Mouse (Mus musculus) E14TG2a.4 (cell line): ENCODE measurements around the gene Clic1.

ENCODE experiments used
- H3K27me3 ChIP-seq: 2 replicates; pipeline ENCODE4 v1.6.1; 2014; ENCODE audit warnings: low read length, control low read depth; ENCODE audit not compliant: insufficient read depth
- H3K36me3 ChIP-seq: 2 replicates; pipeline ENCODE4 v1.6.1; 2014; ENCODE audit warnings: low read length, control low read depth; ENCODE audit not compliant: insufficient read depth
- H3K4me1 ChIP-seq: replicated peaks from 2 replicates; pipeline ENCODE4 v1.6.1; 2014; ENCODE audit warnings: low read depth, low read length, control low read depth
- H3K4me3 ChIP-seq: replicated peaks from 2 replicates; pipeline ENCODE4 v1.5.1; 2014; ENCODE audit warnings: mild to moderate bottlenecking, low read length
- H3K9me3 ChIP-seq: 2 replicates; pipeline ENCODE4 v1.6.1; 2014; ENCODE audit warnings: low read length, control low read depth
- CTCF ChIP-seq: conservative IDR thresholded peaks from 2 replicates; pipeline ENCODE4 v1.5.1; 2014; ENCODE audit warnings: low read length
- NANOG ChIP-seq: IDR thresholded peaks from 2 replicates; pipeline ENCODE4 v1.6.1; 2014; ENCODE audit warnings: borderline replicate concordance, low read length, mixed read lengths
- POU5F1 ChIP-seq: IDR thresholded peaks from 2 replicates; pipeline ENCODE4 v1.6.1; 2014; ENCODE audit warnings: low read length, borderline replicate concordance

The Clic1 gene

DNA sequence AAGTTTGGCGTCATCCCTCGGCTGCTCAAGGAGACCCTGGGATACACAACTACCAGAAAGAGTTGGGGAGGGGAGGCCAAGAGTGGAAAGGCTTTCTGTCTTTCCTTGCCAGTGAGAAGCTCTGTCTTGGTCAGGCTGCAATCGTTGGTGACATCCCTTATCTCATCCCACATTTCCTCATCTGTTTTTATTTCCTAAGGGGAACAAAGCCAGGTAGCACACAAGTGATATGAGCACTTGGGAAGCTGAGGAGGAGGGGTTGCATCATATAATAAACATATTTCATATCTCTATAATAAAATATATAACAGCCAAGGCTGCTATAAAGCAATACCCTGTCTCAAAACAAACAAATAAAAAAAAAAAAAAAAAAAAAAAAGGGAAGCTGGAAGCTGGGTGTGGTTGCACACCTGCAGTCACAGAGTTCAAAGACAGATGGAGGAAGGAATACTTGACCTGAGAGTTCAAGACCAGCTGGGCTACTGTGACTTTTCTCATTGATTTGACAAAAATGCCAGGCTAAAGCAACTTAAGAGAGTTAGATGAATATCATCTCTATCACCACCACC, 34.2 kb downstream of the Clic1 start:
- Histone ChIP-seq H3K27me3 (peaks cover 2% of the 10 kb centered on the region; the same call in 1 of the 2 replicates), H3K36me3 (no peaks in the 10 kb centered on the region), H3K9me3 (no peaks in the 10 kb centered on the region), H3K4me1 (peaks cover 26% of the 10 kb centered on the region), H3K4me3 (no peak overlapping the region)
- no peak for TF ChIP-seq POU5F1
- TF ChIP-seq NANOG: no peak
- TF ChIP-seq CTCF: no peak

- Histone ChIP-seq H3K36me3 (peaks cover 2% of the 10 kb centered on the region), H3K4me1 (peaks cover 22% of the 10 kb centered on the region), H3K27me3 (peaks cover 2% of the 10 kb centered on the region; the same call in 1 of the 2 replicates), H3K4me3 (no peak within 1 kb of the TSS), H3K9me3 (no peaks in the 10 kb centered on the region)
- no peak for TF ChIP-seq POU5F1
- no peak for TF ChIP-seq CTCF
- TF ChIP-seq NANOG: no peak
These were observed 35.6 kb downstream of the Clic1 start, which contains the start of gene Ly6g6f for GRCm38 (mm10) chr17:35085208-35085865. Gene Ly6g6f, minus strand, starts transcription at chr17:35085610.

DNA sequence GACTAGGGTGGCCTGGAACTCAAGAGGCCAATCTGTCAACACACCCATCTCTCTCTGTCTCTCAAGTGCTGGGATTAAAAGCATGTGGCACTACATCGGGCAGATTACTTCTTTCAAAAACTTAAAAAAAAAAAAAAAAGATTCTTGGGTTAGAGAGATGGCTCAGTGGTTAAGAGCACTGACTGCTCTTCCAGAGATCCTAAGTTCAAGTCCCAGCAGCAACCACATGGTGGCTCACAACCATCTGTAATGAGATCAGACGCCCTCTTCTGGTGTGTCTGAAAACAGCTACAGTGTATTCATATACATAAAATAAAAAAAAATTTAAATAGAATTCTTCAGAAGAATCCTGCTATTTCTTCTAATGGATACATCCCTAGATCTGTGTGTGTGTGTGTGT, 38.4 kb downstream of the Clic1 start:
- peaks cover 32% of the 10 kb centered on the region for H3K4me1 ChIP-seq
- H3K9me3 ChIP-seq: no peaks in the 10 kb centered on the region
- peaks cover 28% of the 10 kb centered on the region for H3K36me3 ChIP-seq
- H3K4me3 ChIP-seq: no peak overlapping the region
- TF ChIP-seq CTCF (peak; percentile 35), NANOG (no peak), POU5F1 (no peak)
- 0 out of 2 replicates have a peak, but pooled peaks cover 2% of the 10 kb centered on the region for H3K27me3 ChIP-seq

DNA sequence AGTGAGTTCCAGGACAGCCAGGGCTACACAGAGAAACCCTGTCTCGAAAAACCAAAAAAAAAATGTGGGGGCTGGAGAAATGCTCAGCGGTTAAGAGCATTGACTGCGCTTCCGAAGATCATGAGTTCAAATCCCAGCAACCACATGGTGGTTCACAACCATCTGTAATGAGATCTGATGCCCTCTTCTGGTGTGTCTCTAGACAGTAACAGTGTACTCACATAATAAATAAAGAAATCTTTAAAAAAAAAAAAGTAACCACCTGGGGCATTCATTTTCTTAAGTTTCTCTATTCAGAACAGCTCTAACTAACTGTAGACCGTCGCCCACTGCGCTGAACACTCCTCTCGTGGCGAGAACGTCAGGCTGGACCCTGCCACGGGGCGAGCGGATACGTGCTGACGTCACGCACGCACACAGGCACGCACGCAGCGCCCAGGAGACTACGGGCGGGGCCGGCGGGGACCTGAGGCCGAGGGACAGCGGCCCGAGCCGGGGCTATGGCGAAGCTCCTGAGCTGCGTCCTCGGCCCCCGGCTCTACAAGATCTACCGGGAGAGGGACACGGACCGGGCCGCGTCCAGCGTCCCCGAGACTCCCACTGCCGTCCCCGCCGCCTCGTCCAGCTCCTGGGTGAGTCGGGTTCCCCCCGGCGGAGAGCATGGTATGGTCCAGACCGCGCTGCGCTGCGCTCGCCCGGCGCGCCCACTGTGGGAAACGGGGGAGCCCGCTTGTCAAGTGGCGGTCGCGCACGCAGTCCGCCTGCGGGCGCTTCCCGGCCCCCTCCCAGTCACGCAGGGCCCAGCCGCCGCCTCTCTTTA, 39.3 kb downstream of the Clic1 start, which contains the start of gene Abhd16a:
Gene Abhd16a, plus strand, starts transcription at position 439 of the 820 bp plus-strand sequence.
- Histone ChIP-seq H3K4me3 (peak within 1 kb of the TSS; percentile 88), H3K9me3 (no peaks in the 10 kb centered on the region), H3K4me1 (peaks cover 36% of the 10 kb centered on the region), H3K27me3 (0 out of 2 replicates have a peak, but pooled peaks cover 2% of the 10 kb centered on the region), H3K36me3 (peaks cover 36% of the 10 kb centered on the region)
- no peak for TF ChIP-seq POU5F1
- TF ChIP-seq NANOG: no peak
- no peak for TF ChIP-seq CTCF

- peak overlapping the region; percentile 88 for H3K4me3 ChIP-seq
- peaks cover 49% of the 10 kb centered on the region for H3K36me3 ChIP-seq
- H3K9me3 ChIP-seq: no peaks in the 10 kb centered on the region
- H3K4me1 ChIP-seq: peaks cover 36% of the 10 kb centered on the region
- no peak for TF ChIP-seq POU5F1
- no peak for TF ChIP-seq NANOG
- TF ChIP-seq CTCF: no peak
- no peaks in the 10 kb centered on the region for H3K27me3 ChIP-seq
These were observed 40.6 kb downstream of the Clic1 start for GRCm38 (mm10) chr17:35090166-35090932.

DNA sequence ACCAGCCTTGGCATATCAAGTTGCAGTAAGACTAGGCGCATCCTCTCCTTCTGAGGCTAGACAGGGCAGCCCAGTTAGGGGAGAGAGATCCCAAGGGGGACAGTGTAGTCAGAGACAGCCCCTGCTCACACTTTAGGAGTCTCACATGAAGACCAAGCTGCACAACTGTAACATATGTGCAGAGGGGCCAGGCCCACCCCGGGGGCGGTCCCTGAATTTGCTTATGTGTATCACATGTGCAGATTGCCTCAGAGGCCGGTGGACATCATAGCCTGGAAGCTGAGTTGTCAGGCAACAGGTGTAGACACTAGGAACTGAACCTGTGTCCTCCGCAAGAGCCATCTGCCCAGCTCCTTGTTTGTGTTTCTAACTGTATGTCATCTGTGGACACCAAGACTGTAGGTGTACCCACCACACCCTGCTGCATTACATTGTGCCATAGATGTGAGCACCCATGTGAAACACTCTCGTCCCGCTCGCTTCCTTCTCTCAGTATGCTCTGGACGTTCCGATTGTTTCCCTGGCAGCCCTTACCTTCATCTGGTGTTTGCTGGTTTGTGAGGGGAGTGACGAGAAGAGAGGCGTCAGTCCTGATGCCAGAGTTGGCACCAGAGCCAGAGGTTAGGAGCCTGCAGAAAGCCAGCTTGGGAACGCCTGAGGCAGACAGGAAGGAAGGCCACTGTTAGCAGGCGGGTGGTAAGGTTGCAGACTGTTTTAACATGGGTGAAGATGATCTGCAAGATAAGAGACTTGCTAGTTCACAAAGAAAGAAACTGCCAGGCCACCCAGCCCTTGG, 42.8 kb downstream of the Clic1 start:
- no peaks in the 10 kb centered on the region for H3K9me3 ChIP-seq
- H3K36me3 ChIP-seq: peaks cover 71% of the 10 kb centered on the region
- H3K4me1 ChIP-seq: peaks cover 57% of the 10 kb centered on the region
- TF ChIP-seq POU5F1: no peak
- no peak for TF ChIP-seq NANOG
- TF ChIP-seq CTCF: no peak
- H3K27me3 ChIP-seq: no peaks in the 10 kb centered on the region
- H3K4me3 ChIP-seq: no peak overlapping the region

DNA sequence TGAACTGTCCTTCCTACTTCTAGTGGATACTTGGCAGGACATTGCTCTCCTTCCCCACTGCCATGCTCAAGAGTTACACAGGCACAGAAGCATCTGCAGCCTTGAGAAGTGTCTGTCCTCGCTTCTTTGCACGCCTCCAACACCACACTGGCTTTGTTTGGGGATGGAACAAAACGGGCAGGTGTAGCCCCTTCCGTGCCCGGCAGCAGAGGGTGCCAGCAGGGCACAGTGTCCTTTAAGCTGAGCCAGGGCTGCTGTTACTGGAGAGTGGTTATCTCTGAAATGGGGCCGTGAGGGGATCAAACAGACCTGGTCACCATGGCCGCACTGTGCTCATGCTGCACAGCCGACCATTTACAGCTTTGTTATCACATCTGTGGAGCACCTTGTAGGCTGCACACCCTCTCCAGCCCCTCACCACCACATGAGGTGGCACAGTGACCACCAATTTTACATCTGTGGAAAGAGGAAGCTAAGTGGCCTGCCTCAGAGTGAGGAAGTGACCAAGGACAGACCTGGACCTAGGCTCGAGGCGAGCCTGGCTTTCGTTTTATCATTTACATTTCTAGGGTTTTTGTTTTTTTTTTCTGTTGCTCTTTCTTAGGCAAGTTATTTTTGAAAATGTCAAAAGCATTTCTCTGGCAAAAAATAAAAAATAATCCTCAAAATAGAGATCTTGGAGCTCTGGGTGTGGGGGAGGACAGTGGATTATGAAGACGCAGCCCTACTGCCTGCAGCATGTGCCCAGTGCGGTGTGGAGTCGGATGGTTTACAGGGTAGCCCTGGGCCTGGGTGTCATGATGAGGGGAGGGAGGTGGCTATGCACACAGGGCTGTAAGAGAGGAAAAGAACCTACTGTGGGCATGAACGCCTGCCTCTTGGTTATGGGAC, 45.0 kb downstream of the Clic1 start:
- Histone ChIP-seq H3K4me1 (peaks cover 68% of the 10 kb centered on the region), H3K4me3 (no peak overlapping the region), H3K27me3 (no peaks in the 10 kb centered on the region), H3K9me3 (no peaks in the 10 kb centered on the region), H3K36me3 (peaks cover 89% of the 10 kb centered on the region)
- TF ChIP-seq NANOG (no peak), CTCF (no peak), POU5F1 (no peak)
